Mouse (Mus musculus) hindbrain, embryonic 16.5 days (tissue): Measurements from ENCODE around the gene Sucla2. TPM values are rescaled to one million over a fixed set of nuclear protein-coding genes. Genes with fewer than 3 reads are reported as not detected.
"Not testable (repeated sequence)": the region's sequence is repeated elsewhere in the genome, so short reads cannot be mapped to it uniquely, and the experiment has no call there.

ENCODE experiments used
- ATAC-seq: fragments of 200-750 bp; cut with Nextera tagmentation; 2 replicates; pipeline ENCODE4 v1.8.0; 2017; ENCODE audit warnings: moderate TSS enrichment, moderate library complexity
- H3K27ac ChIP-seq: fragments of 300-500 bp; sonication (generic); 2 replicates; pipeline ENCODE4 v1.5.1; 2014; ENCODE audit warnings: low read depth, mild to moderate bottlenecking, control low read depth, low read length, moderate library complexity
- H3K27me3 ChIP-seq: fragments of 300-500 bp; sonication (generic); replicated peaks from 2 replicates; pipeline ENCODE4 v1.6.1; 2014; ENCODE audit warnings: low read length; ENCODE audit not compliant: control insufficient read depth, insufficient read depth
- H3K36me3 ChIP-seq: fragments of 300-500 bp; sonication (generic); 2 replicates; pipeline ENCODE4 v1.6.1; 2014; ENCODE audit warnings: mild to moderate bottlenecking, low read length, moderate library complexity, mixed read lengths; ENCODE audit not compliant: control insufficient read depth, insufficient read depth
- H3K4me1 ChIP-seq: fragments of 300-500 bp; sonication (generic); 2 replicates; pipeline ENCODE4 v1.6.1; 2014; ENCODE audit warnings: low read depth, low read length; ENCODE audit not compliant: control insufficient read depth, insufficient read depth
- H3K4me2 ChIP-seq: fragments of 300-500 bp; sonication (generic); 2 replicates; pipeline ENCODE4 v1.6.1; 2014; ENCODE audit warnings: mild to moderate bottlenecking, low read length, control low read depth, moderate library complexity
- H3K4me3 ChIP-seq: fragments of 300-500 bp; sonication (generic); 2 replicates; pipeline ENCODE4 v1.5.1; 2014; ENCODE audit warnings: mild to moderate bottlenecking, low read length, control low read depth, moderate library complexity
- H3K9ac ChIP-seq: fragments of 300-500 bp; sonication (generic); 2 replicates; pipeline ENCODE4 v1.6.1; 2014; ENCODE audit warnings: low read depth, mild to moderate bottlenecking, control low read depth, low read length, moderate library complexity
- H3K9me3 ChIP-seq: fragments of 300-500 bp; sonication (generic); 2 replicates; pipeline ENCODE4 v1.6.1; 2014; ENCODE audit warnings: mild to moderate bottlenecking, low read length, moderate library complexity; ENCODE audit not compliant: control insufficient read depth
- WGBS: fragments of 180-500 bp; shearing (Covaris S2); extraction: QIAGEN DNeasy Blood & Tissue Kit; methylation state at CpG from one replicate; pipeline ENCODE4 v1.1.7; 2014; 5-methylcytosine and 5-hydroxymethylcytosine counted together
- polyA plus RNA-seq: library from polyadenylated mRNA; unstranded; fragments of >200 nt; fragmentation: Nextera tagmentation; extraction: Ambion mirVana; gene quantifications from 2 replicates; pipeline ENCODE4 v1.2.1, GENCODE M21; 2015

Gene Sucla2
- polyA plus RNA-seq, 1 experiment from 2014 or later, result 145 TPM

GRCm38 (mm10) chr14:73571143-73571542, 46.0 kb downstream of the Sucla2 start:
- ATAC-seq, result no peak
- H3K4me3 ChIP-seq, result no peak overlapping the region
- no peak overlapping the region for H3K9ac ChIP-seq
- peaks cover 5% of the 10 kb centered on the region; the same call in 1 of the 2 replicates for H3K36me3 ChIP-seq
- H3K27me3 ChIP-seq, result no peaks in the 10 kb centered on the region
- no peaks in the 10 kb centered on the region for H3K9me3 ChIP-seq
- WGBS, result 94% methylated on average over 4 of the region's 4 CpGs
- H3K4me1 ChIP-seq, result no peaks in the 10 kb centered on the region
- H3K4me2 ChIP-seq, result no peak overlapping the region
- no peak overlapping the region for H3K27ac ChIP-seq

GRCm38 (mm10) chr14:73574053-73574452, 48.9 kb downstream of the Sucla2 start:
- no peaks in the 10 kb centered on the region for H3K4me1 ChIP-seq
- H3K27ac ChIP-seq, result no peak overlapping the region
- no peaks in the 10 kb centered on the region for H3K27me3 ChIP-seq
- no peak overlapping the region for H3K9ac ChIP-seq
- ATAC-seq, result no peak
- H3K4me2 ChIP-seq, result no peak overlapping the region
- peaks cover 5% of the 10 kb centered on the region; the same call in 1 of the 2 replicates for H3K36me3 ChIP-seq
- WGBS, result over 99% methylated on average over 5 of the region's 5 CpGs
- no peak overlapping the region for H3K4me3 ChIP-seq
- no peaks in the 10 kb centered on the region for H3K9me3 ChIP-seq

- Histone ChIP-seq H3K4me3 (no peak overlapping the region), H3K36me3 (peaks cover 2% of the 10 kb centered on the region; the same call in 1 of the 2 replicates), H3K4me1 (no peaks in the 10 kb centered on the region), H3K9ac (no peak overlapping the region), H3K27me3 (no peaks in the 10 kb centered on the region), H3K9me3 (no peaks in the 10 kb centered on the region), H3K27ac (no peak overlapping the region), H3K4me2 (no peak overlapping the region)
- no peak for ATAC-seq
These were observed 51.2 kb downstream of the Sucla2 start for GRCm38 (mm10) chr14:73576336-73576735.

GRCm38 (mm10) chr14:73588080-73588479, 63.0 kb downstream of the Sucla2 start:
- H3K9ac ChIP-seq, result no peak overlapping the region
- no peak overlapping the region for H3K4me3 ChIP-seq
- peaks cover 19% of the 10 kb centered on the region for H3K36me3 ChIP-seq
- no peak overlapping the region for H3K27ac ChIP-seq
- peaks cover 3% of the 10 kb centered on the region; the same call in 1 of the 2 replicates for H3K9me3 ChIP-seq
- ATAC-seq, result no peak
- 85% methylated on average over 1 of the region's 1 CpGs for WGBS
- H3K27me3 ChIP-seq, result no peaks in the 10 kb centered on the region
- no peak overlapping the region for H3K4me2 ChIP-seq
- no peaks in the 10 kb centered on the region for H3K4me1 ChIP-seq

- no peak for ATAC-seq
- 79% methylated on average over 1 of the region's 1 CpGs for WGBS
- no peak overlapping the region for H3K27ac ChIP-seq
- no peaks in the 10 kb centered on the region for H3K27me3 ChIP-seq
- no peak overlapping the region for H3K4me3 ChIP-seq
- H3K4me2 ChIP-seq, result no peak overlapping the region
- H3K36me3 ChIP-seq, result peaks cover 24% of the 10 kb centered on the region
- no peaks in the 10 kb centered on the region for H3K4me1 ChIP-seq
- no peaks in the 10 kb centered on the region for H3K9me3 ChIP-seq
- no peak overlapping the region for H3K9ac ChIP-seq
These were observed 67.0 kb downstream of the Sucla2 start for GRCm38 (mm10) chr14:73592166-73592565.

- H3K27ac ChIP-seq, result no peak overlapping the region
- no peak overlapping the region for H3K4me3 ChIP-seq
- no peaks in the 10 kb centered on the region for H3K27me3 ChIP-seq
- WGBS, result 89% methylated on average over 8 of the region's 8 CpGs
- no peak overlapping the region for H3K4me2 ChIP-seq
- no peak overlapping the region for H3K9ac ChIP-seq
- H3K4me1 ChIP-seq, result no peaks in the 10 kb centered on the region
- no peak for ATAC-seq
- H3K9me3 ChIP-seq, result peaks cover 6% of the 10 kb centered on the region
- peaks cover 31% of the 10 kb centered on the region for H3K36me3 ChIP-seq
These were observed 74.6 kb downstream of the Sucla2 start for GRCm38 (mm10) chr14:73599720-73600119.

GRCm38 (mm10) chr14:73607732-73608131, 82.6 kb downstream of the Sucla2 start:
- no peak overlapping the region for H3K4me2 ChIP-seq
- no peaks in the 10 kb centered on the region for H3K9me3 ChIP-seq
- no peak for ATAC-seq
- 75% methylated on average over 4 of the region's 4 CpGs for WGBS
- no peak overlapping the region for H3K9ac ChIP-seq
- H3K4me1 ChIP-seq, result no peaks in the 10 kb centered on the region
- no peaks in the 10 kb centered on the region for H3K27me3 ChIP-seq
- no peak overlapping the region for H3K4me3 ChIP-seq
- peaks cover 6% of the 10 kb centered on the region for H3K36me3 ChIP-seq
- H3K27ac ChIP-seq, result no peak overlapping the region

- no peaks in the 10 kb centered on the region for H3K4me1 ChIP-seq
- no peaks in the 10 kb centered on the region for H3K27me3 ChIP-seq
- H3K4me2 ChIP-seq, result no peak overlapping the region
- no peaks in the 10 kb centered on the region for H3K9me3 ChIP-seq
- H3K27ac ChIP-seq, result no peak overlapping the region
- H3K4me3 ChIP-seq, result no peak overlapping the region
- H3K9ac ChIP-seq, result no peak overlapping the region
- ATAC-seq, result peak; percentile 42; the same call in 1 of the 2 replicates
- WGBS, result 65% methylated on average over 11 of the region's 11 CpGs
- peaks cover under 1% of the 10 kb centered on the region; the same call in 1 of the 2 replicates for H3K36me3 ChIP-seq
These were observed 83.8 kb downstream of the Sucla2 start for GRCm38 (mm10) chr14:73608668-73609481.

GRCm38 (mm10) chr14:73614961-73615360, 89.8 kb downstream of the Sucla2 start:
- not testable (repeated sequence) for H3K4me3 ChIP-seq, H3K27me3 ChIP-seq, H3K4me1 ChIP-seq, H3K9ac ChIP-seq, ATAC-seq, H3K4me2 ChIP-seq, H3K9me3 ChIP-seq, H3K36me3 ChIP-seq, H3K27ac ChIP-seq
- 65% methylated on average over 1 of the region's 1 CpGs for WGBS
